Mouse (Mus musculus) heart, adult 11 months (tissue): ENCODE results near the gene Gm45618.
"Not testable (repeated sequence)": the region's sequence is repeated elsewhere in the genome, so short reads cannot be mapped to it uniquely, and the experiment has no call there.

Experiments used
- DNase-seq: peaks from one replicate; pipeline ENCODE4 v3.0.0; 2022

The Gm45618 gene

GRCm38 (mm10) chr7:142120629-142121028 is at the start of gene Gm45618:
Gene Gm45618 (minus strand): TSS chr7:142120729.
- DNase-seq: peak; percentile 51

GRCm38 (mm10) chr7:142169836-142170235 is 49.3 kb upstream of the Gm45618 start:
- no peak for DNase-seq

GRCm38 (mm10) chr7:142165639-142166038 is 45.1 kb upstream of the Gm45618 start, which contains the start of gene Gm4553:
Gene Gm4553 (minus strand): TSS chr7:142165739.
- DNase-seq: not testable (repeated sequence)

GRCm38 (mm10) chr7:142159366-142159765 is 38.8 kb upstream of the Gm45618 start:
- no peak for DNase-seq

GRCm38 (mm10) chr7:142157013-142157412 is 36.5 kb upstream of the Gm45618 start, which contains the start of gene Gm29735:
Gene Gm29735 (minus strand): TSS chr7:142157113.
- peak; percentile 17 for DNase-seq

- DNase-seq: peak; percentile 35
Measured at GRCm38 (mm10) chr7:142155308-142155707, 34.8 kb upstream of the Gm45618 start.

- peak; percentile 64 for DNase-seq
Measured at GRCm38 (mm10) chr7:142152191-142152590, 31.7 kb upstream of the Gm45618 start.

- no peak for DNase-seq
Measured at GRCm38 (mm10) chr7:142148633-142149032, 28.1 kb upstream of the Gm45618 start.

- DNase-seq: peak; percentile 64
Measured at GRCm38 (mm10) chr7:142146033-142146432, 25.5 kb upstream of the Gm45618 start.

- no peak for DNase-seq
Measured at GRCm38 (mm10) chr7:142145413-142145940, 24.9 kb upstream of the Gm45618 start.

- no peak for DNase-seq
Measured at GRCm38 (mm10) chr7:142144507-142144906, 24.0 kb upstream of the Gm45618 start, which contains the start of gene Gm45337. Gene Gm45337 (minus strand): TSS chr7:142144607.

GRCm38 (mm10) chr7:142143506-142144010 is 23.0 kb upstream of the Gm45618 start:
- not testable (repeated sequence) for DNase-seq

GRCm38 (mm10) chr7:142140696-142141095 is 20.2 kb upstream of the Gm45618 start:
- peak; percentile 30 for DNase-seq

GRCm38 (mm10) chr7:142135934-142136333 is 15.4 kb upstream of the Gm45618 start, which contains the start of gene Gm39115:
Gene Gm39115 (minus strand): TSS chr7:142136034.
- peak; percentile 74 for DNase-seq

- DNase-seq: peak; percentile 64
Measured at GRCm38 (mm10) chr7:142134206-142134995, 13.9 kb upstream of the Gm45618 start.

- DNase-seq: peak; percentile 44
Measured at GRCm38 (mm10) chr7:142128843-142129242, 8.3 kb upstream of the Gm45618 start.

- peak; percentile 81 for DNase-seq
Measured at GRCm38 (mm10) chr7:142119632-142120031, 897 bp downstream of the Gm45618 start.

- peak; percentile 72 for DNase-seq
Measured at GRCm38 (mm10) chr7:142104747-142105146, 15.8 kb downstream of the Gm45618 start.

GRCm38 (mm10) chr7:142097776-142098175 is 22.8 kb downstream of the Gm45618 start:
- peak; percentile 96 for DNase-seq

GRCm38 (mm10) chr7:142096701-142097100 is 23.8 kb downstream of the Gm45618 start:
- DNase-seq: peak; percentile 87

- DNase-seq: peak; percentile 99
Measured at GRCm38 (mm10) chr7:142095183-142095931, 25.2 kb downstream of the Gm45618 start, which contains the start of gene Dusp8. Gene Dusp8 (minus strand): TSS chr7:142095843.

- DNase-seq: peak; percentile 96
Measured at GRCm38 (mm10) chr7:142094301-142095143, 26.0 kb downstream of the Gm45618 start.
